Mouse (Mus musculus) neural tube, embryonic 15.5 days (tissue): Measurements from ENCODE around the gene Hoxa4. TPM values are rescaled to one million over a fixed set of nuclear protein-coding genes. Genes with fewer than 3 reads are reported as not detected.

Source experiments
- ATAC-seq: fragments of 200-750 bp; cut with Nextera tagmentation; 2 replicates; pipeline ENCODE4 v1.8.0; 2017; ENCODE audit warnings: mild to moderate bottlenecking, moderate TSS enrichment, moderate library complexity; ENCODE audit not compliant: low FRiP score
- H3K27ac ChIP-seq: fragments of 300-500 bp; sonication (generic); replicated peaks from 2 replicates; pipeline ENCODE4 v1.5.1; 2015; ENCODE audit warnings: mild to moderate bottlenecking, inconsistent platforms
- H3K27me3 ChIP-seq: fragments of 300-500 bp; sonication (generic); replicated peaks from 2 replicates; pipeline ENCODE4 v1.6.1; 2015; ENCODE audit warnings: inconsistent platforms
- H3K36me3 ChIP-seq: fragments of 300-500 bp; sonication (generic); 2 replicates; pipeline ENCODE4 v1.6.1; 2015; ENCODE audit warnings: inconsistent platforms
- H3K4me1 ChIP-seq: fragments of 300-500 bp; sonication (generic); 2 replicates; pipeline ENCODE4 v1.6.1; 2015; ENCODE audit warnings: inconsistent platforms
- H3K4me2 ChIP-seq: fragments of 300-500 bp; sonication (generic); 2 replicates; pipeline ENCODE4 v1.6.1; 2015; ENCODE audit warnings: inconsistent platforms, mild to moderate bottlenecking, moderate library complexity
- H3K4me3 ChIP-seq: fragments of 300-500 bp; sonication (generic); replicated peaks from 2 replicates; pipeline ENCODE4 v1.5.1; 2015; ENCODE audit warnings: mild to moderate bottlenecking, inconsistent platforms
- H3K9ac ChIP-seq: fragments of 300-500 bp; sonication (generic); replicated peaks from 2 replicates; pipeline ENCODE4 v1.6.1; 2015; ENCODE audit warnings: mild to moderate bottlenecking, inconsistent platforms
- H3K9me3 ChIP-seq: fragments of 300-500 bp; sonication (generic); replicated peaks from 2 replicates; pipeline ENCODE4 v1.6.1; 2016; ENCODE audit warnings: inconsistent platforms
- WGBS: fragments of 180-500 bp; shearing (Covaris S2); methylation state at CpG from one replicate; pipeline ENCODE4 v1.1.7; 2015; ENCODE audit warnings: mixed read lengths; 5-methylcytosine and 5-hydroxymethylcytosine counted together
- polyA plus RNA-seq: library from polyadenylated mRNA; unstranded; fragments of >200 nt; fragmentation: Nextera tagmentation; extraction: Ambion mirVana; gene quantifications from 2 replicates; pipeline ENCODE4 v1.2.1, GENCODE M21; 2015

The Hoxa4 gene
- polyA plus RNA-seq, 1 experiment from 2014 or later: 5.7 TPM

- Histone ChIP-seq H3K4me3 (peak overlapping the region; percentile 59), H3K9me3 (no peaks in the 10 kb centered on the region), H3K4me2 (peak overlapping the region; percentile 97), H3K27me3 (no peaks in the 10 kb centered on the region), H3K36me3 (peaks cover 4% of the 10 kb centered on the region; the same call in 1 of the 2 replicates), H3K4me1 (peaks cover 84% of the 10 kb centered on the region), H3K27ac (peak overlapping the region; percentile 83), H3K9ac (peak overlapping the region; percentile 47)
- ATAC-seq: peak; percentile 87
- under 1% methylated on average over 36 of the region's 55 CpGs for WGBS
Observed at GRCm38 (mm10) chr6:52191860-52192550, 452 bp upstream of the Hoxa4 start.

- Histone ChIP-seq H3K4me3 (peak overlapping the region; percentile 59), H3K4me1 (peaks cover 83% of the 10 kb centered on the region), H3K36me3 (peaks cover 6% of the 10 kb centered on the region; the same call in 1 of the 2 replicates), H3K9ac (peak overlapping the region; percentile 70; the same call in 1 of the 2 replicates), H3K27me3 (no peaks in the 10 kb centered on the region), H3K27ac (peak overlapping the region; percentile 92), H3K4me2 (peak overlapping the region; percentile 97), H3K9me3 (no peaks in the 10 kb centered on the region)
- no peak; the same call in 1 of the 2 replicates for ATAC-seq
- WGBS: 5% methylated on average over 23 of the region's 23 CpGs
Observed at GRCm38 (mm10) chr6:52190410-52190809, 1.1 kb downstream of the Hoxa4 start.

GRCm38 (mm10) chr6:52189909-52190308 lies 1.6 kb downstream of the Hoxa4 start:
- Histone ChIP-seq H3K27me3 (no peaks in the 10 kb centered on the region), H3K4me3 (peak overlapping the region; percentile 59), H3K27ac (peak overlapping the region; percentile 92), H3K4me2 (peak overlapping the region; percentile 97), H3K4me1 (peaks cover 87% of the 10 kb centered on the region), H3K36me3 (peaks cover 6% of the 10 kb centered on the region; the same call in 1 of the 2 replicates), H3K9ac (peak overlapping the region; percentile 70; the same call in 1 of the 2 replicates), H3K9me3 (no peaks in the 10 kb centered on the region)
- 17% methylated on average over 8 of the region's 8 CpGs for WGBS
- ATAC-seq: no peak

- WGBS: 24% methylated on average over 5 of the region's 5 CpGs
- Histone ChIP-seq H3K27me3 (no peaks in the 10 kb centered on the region), H3K4me1 (peaks cover 87% of the 10 kb centered on the region), H3K36me3 (peaks cover 6% of the 10 kb centered on the region; the same call in 1 of the 2 replicates), H3K9ac (no peak overlapping the region), H3K4me2 (peak overlapping the region; percentile 97), H3K4me3 (no peak overlapping the region), H3K27ac (peak overlapping the region; percentile 92), H3K9me3 (no peaks in the 10 kb centered on the region)
- no peak for ATAC-seq
Observed at GRCm38 (mm10) chr6:52189172-52189591, 2.4 kb downstream of the Hoxa4 start.

GRCm38 (mm10) chr6:52186500-52186899 lies 5.1 kb downstream of the Hoxa4 start:
- H3K27ac ChIP-seq: 0 out of 2 replicates have a peak overlapping the region, but pooled peaks have one; percentile 19
- no peak overlapping the region for H3K4me3 ChIP-seq
- H3K9me3 ChIP-seq: no peaks in the 10 kb centered on the region
- H3K9ac ChIP-seq: no peak overlapping the region
- WGBS: 52% methylated on average over 1 of the region's 1 CpGs
- peaks cover 6% of the 10 kb centered on the region; the same call in 1 of the 2 replicates for H3K36me3 ChIP-seq
- no peak for ATAC-seq
- H3K27me3 ChIP-seq: no peaks in the 10 kb centered on the region
- H3K4me1 ChIP-seq: peaks cover 85% of the 10 kb centered on the region
- H3K4me2 ChIP-seq: no peak overlapping the region

GRCm38 (mm10) chr6:52185834-52186233 lies 5.7 kb downstream of the Hoxa4 start:
- H3K9ac ChIP-seq: no peak overlapping the region
- H3K27me3 ChIP-seq: no peaks in the 10 kb centered on the region
- H3K36me3 ChIP-seq: peaks cover 6% of the 10 kb centered on the region; the same call in 1 of the 2 replicates
- WGBS: 23% methylated on average over 3 of the region's 3 CpGs
- ATAC-seq: no peak
- no peak overlapping the region for H3K4me3 ChIP-seq
- H3K4me1 ChIP-seq: peaks cover 86% of the 10 kb centered on the region
- peak overlapping the region; percentile 35; the same call in 1 of the 2 replicates for H3K4me2 ChIP-seq
- no peak overlapping the region; the same call in 1 of the 2 replicates for H3K27ac ChIP-seq
- H3K9me3 ChIP-seq: no peaks in the 10 kb centered on the region

GRCm38 (mm10) chr6:52185222-52185621 lies 6.3 kb downstream of the Hoxa4 start:
- Histone ChIP-seq H3K27ac (peak overlapping the region; percentile 68), H3K4me2 (peak overlapping the region; percentile 35), H3K27me3 (no peaks in the 10 kb centered on the region), H3K4me3 (no peak overlapping the region), H3K9ac (no peak overlapping the region), H3K36me3 (peaks cover 6% of the 10 kb centered on the region; the same call in 1 of the 2 replicates), H3K4me1 (peaks cover 86% of the 10 kb centered on the region), H3K9me3 (no peaks in the 10 kb centered on the region)
- no peak for ATAC-seq
- 3% methylated on average over 19 of the region's 19 CpGs for WGBS

- 13% methylated on average over 6 of the region's 6 CpGs for WGBS
- H3K9me3 ChIP-seq: no peaks in the 10 kb centered on the region
- no peak overlapping the region for H3K9ac ChIP-seq
- H3K4me1 ChIP-seq: peaks cover 86% of the 10 kb centered on the region
- H3K27me3 ChIP-seq: no peaks in the 10 kb centered on the region
- no peak overlapping the region for H3K4me3 ChIP-seq
- H3K36me3 ChIP-seq: peaks cover 3% of the 10 kb centered on the region; the same call in 1 of the 2 replicates
- peak overlapping the region; percentile 35 for H3K4me2 ChIP-seq
- no peak for ATAC-seq
- H3K27ac ChIP-seq: peak overlapping the region; percentile 68; the same call in 1 of the 2 replicates
Observed at GRCm38 (mm10) chr6:52184668-52185067, 6.9 kb downstream of the Hoxa4 start.

- Histone ChIP-seq H3K27ac (peak overlapping the region; percentile 68), H3K4me2 (peak overlapping the region; percentile 35; the same call in 1 of the 2 replicates), H3K9me3 (no peaks in the 10 kb centered on the region), H3K9ac (no peak overlapping the region; the same call in 1 of the 2 replicates), H3K4me1 (peaks cover 87% of the 10 kb centered on the region), H3K4me3 (no peak overlapping the region), H3K36me3 (peaks cover 3% of the 10 kb centered on the region; the same call in 1 of the 2 replicates), H3K27me3 (no peaks in the 10 kb centered on the region)
- no peak for ATAC-seq
- 17% methylated on average over 10 of the region's 10 CpGs for WGBS
Observed at GRCm38 (mm10) chr6:52183311-52184080, 8.1 kb downstream of the Hoxa4 start.

- WGBS: 26% methylated on average over 1 of the region's 1 CpGs
- no peak overlapping the region for H3K4me3 ChIP-seq
- H3K36me3 ChIP-seq: peaks cover 3% of the 10 kb centered on the region; the same call in 1 of the 2 replicates
- peaks cover 87% of the 10 kb centered on the region for H3K4me1 ChIP-seq
- H3K4me2 ChIP-seq: 0 out of 2 replicates have a peak overlapping the region, but pooled peaks have one; percentile 35
- no peaks in the 10 kb centered on the region for H3K27me3 ChIP-seq
- ATAC-seq: no peak
- no peak overlapping the region for H3K9ac ChIP-seq
- no peaks in the 10 kb centered on the region for H3K9me3 ChIP-seq
- peak overlapping the region; percentile 68 for H3K27ac ChIP-seq
Observed at GRCm38 (mm10) chr6:52182793-52183192, 8.8 kb downstream of the Hoxa4 start.

GRCm38 (mm10) chr6:52182030-52182429 lies 9.5 kb downstream of the Hoxa4 start:
- Histone ChIP-seq H3K9ac (no peak overlapping the region), H3K27me3 (no peaks in the 10 kb centered on the region), H3K4me1 (peaks cover 87% of the 10 kb centered on the region), H3K4me3 (no peak overlapping the region), H3K9me3 (no peaks in the 10 kb centered on the region), H3K4me2 (no peak overlapping the region), H3K36me3 (peaks cover 3% of the 10 kb centered on the region; the same call in 1 of the 2 replicates), H3K27ac (no peak overlapping the region; the same call in 1 of the 2 replicates)
- no peak for ATAC-seq
- WGBS: 34% methylated on average over 2 of the region's 2 CpGs
